Mouse (Mus musculus) thymus, postnatal 36 days (tissue): Measurements from ENCODE around the gene Scd2.
"Not testable (repeated sequence)": the region's sequence is repeated elsewhere in the genome, so short reads cannot be mapped to it uniquely, and the experiment has no call there.

Source experiments
- DNase-seq, 2 experiments: peaks; one replicate each; pipeline ENCODE4 v3.0.0; 2022; ENCODE audit warnings: mixed read lengths in 2 of 2

Scd2 gene

GRCm38 (mm10) chr19:44274452-44274851, 19.0 kb upstream of the Scd2 start:
- no peak for DNase-seq

- DNase-seq = no peak
These were observed 18.1 kb upstream of the Scd2 start for GRCm38 (mm10) chr19:44275418-44275817.

DNA sequence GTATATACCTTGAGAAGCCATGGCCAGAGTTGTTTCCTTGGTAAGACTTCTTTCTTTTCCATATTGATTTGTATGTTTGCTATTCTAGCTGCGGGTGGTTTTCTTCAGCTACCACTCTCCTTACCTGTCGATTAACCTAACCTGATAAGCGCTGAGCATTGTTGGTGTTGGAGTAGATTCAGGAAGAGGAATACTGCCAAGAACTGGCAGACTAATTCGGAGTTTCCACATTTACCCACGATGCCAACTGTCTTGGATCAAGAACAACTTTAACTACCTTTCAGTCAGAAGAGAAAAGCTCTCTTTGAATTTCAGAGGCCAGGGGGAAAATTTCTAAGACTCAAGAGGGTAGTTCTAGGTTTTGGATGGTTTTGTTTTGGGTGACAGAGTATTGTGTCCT, 16.6 kb upstream of the Scd2 start:
- DNase-seq = no peak

DNA sequence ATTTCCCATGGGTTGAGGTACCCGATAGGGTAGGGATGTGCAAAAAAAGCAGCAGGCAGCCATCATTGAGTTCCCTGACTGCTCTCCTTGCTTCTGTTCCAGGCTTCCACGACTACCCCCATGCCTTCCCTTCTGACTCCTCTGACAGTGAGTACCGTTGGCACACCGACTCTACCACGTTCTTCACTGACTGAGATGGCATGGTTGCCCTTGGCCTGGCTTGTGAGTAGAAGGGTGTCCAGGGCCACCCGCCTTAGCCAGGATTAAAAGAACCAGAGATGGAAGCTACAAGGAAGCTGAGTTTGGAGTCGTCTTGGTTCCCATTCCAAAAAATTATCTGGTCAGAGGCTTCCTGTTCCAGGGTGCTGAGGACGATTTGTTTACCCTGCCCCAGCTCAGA, 15.5 kb upstream of the Scd2 start:
- DNase-seq = no peak

DNA sequence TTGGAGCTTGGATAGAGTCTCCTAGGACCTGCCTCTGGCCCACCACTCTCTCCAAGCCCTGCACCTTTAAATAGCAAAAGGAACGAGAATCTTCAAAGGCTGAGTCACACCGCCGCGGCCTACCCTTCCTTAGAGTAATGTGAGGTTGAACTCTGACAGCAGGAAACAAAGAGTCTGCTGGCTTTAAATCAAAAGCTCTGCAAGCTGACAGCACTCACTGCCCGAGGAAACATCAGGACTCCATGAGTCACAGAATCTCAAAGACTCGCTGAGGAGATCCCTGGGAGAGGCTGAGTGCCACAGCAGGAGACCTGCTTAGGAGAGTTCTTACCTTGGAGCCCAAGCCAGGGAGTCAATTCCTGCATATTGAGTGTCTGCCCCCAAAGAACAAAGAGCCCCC, 12.7 kb upstream of the Scd2 start:
- peak; percentile 69 to 72 for DNase-seq

DNA sequence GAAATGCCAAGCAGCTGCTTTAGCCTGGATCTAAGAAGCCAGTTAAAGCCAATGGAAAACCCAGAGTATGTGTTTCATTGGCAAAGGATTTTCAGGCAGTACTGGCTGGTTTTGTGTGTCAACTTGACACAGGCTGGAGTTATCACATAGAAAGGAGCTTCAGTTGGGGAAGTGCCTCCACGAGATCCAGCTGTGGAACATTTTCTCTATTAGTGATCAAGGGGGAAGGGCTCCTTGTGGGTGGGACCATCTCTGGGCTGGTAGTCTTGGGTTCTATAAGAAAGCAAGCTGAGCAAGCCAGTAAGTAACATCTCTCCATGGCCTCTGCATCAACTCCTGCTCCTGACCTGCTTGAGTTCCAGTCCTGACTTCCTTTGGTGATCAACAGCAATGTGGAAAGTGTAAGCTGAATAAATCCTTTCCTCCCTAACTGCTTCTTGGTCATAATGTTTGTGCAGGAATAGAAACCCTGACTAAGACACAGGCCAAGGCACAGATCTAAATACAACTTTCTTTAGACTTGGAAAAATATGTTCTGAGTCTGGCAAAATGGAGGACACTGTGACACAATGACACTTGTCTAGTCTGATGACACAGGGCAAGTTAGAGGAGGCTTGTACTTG, 11.5 kb upstream of the Scd2 start:
- not testable (repeated sequence) for DNase-seq

GRCm38 (mm10) chr19:44282534-44283156, 10.8 kb upstream of the Scd2 start:
- DNase-seq = peak; percentile 65 to 71

- DNase-seq = peak in 1 of 2 experiments; percentile 28
These were observed 10.1 kb upstream of the Scd2 start for GRCm38 (mm10) chr19:44283157-44284024.

DNA sequence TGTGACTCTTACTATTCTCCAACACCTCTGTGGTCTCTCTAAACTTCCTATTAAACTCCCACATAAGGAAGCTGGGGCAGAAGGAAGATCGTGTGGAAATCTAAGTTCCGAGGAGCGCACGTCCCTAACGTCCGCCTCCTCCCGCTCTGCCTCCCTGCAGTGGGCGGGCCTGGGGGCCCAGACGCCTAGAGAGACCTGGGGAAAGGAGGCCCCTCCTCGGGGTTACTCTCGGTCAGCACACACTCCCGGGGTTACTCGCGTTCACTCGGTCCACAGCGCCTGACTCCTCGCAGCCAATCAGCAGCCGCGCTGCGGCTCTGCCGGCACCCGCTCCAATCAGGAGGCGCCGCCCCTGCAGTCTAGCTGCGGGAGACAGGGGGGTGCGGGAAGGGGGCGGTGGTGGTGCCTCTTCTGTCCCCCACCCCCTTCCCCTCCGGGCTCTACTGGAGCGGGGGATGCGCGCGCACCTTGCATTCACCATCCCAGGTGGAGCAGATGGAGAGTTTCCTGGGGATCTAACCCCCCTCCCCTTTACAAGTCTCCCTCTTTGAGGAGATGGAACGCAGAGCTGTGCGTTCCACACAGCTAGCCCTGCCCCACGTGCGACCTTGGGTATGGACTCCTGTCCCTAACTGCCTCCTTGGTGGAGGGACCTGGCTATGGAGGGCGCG, 9.3 kb upstream of the Scd2 start:
- DNase-seq = peak; percentile 92 to 98

GRCm38 (mm10) chr19:44284723-44285122, 8.8 kb upstream of the Scd2 start:
- no peak for DNase-seq

- no peak for DNase-seq
These were observed 7.9 kb upstream of the Scd2 start for GRCm38 (mm10) chr19:44285554-44285953.

DNA sequence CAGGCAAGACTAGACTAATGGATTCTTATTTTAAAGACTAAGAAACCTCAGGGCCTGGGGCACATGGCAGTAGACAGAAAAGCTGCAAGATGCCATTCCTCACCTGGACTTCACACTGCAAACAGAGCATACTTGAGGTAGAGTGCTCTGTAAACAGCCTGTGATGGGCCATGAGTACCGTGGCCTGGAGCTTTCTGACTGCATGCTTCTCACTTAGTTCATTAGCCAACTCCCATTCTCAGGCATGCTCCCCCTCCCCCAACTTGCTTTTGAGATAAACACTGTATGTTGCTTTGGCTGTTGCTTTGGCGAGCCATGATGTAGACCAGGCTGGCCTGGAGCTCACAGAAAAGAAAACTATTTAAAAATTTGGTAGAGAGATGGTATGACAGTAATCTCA, 7.4 kb upstream of the Scd2 start:
- DNase-seq = no peak

DNA sequence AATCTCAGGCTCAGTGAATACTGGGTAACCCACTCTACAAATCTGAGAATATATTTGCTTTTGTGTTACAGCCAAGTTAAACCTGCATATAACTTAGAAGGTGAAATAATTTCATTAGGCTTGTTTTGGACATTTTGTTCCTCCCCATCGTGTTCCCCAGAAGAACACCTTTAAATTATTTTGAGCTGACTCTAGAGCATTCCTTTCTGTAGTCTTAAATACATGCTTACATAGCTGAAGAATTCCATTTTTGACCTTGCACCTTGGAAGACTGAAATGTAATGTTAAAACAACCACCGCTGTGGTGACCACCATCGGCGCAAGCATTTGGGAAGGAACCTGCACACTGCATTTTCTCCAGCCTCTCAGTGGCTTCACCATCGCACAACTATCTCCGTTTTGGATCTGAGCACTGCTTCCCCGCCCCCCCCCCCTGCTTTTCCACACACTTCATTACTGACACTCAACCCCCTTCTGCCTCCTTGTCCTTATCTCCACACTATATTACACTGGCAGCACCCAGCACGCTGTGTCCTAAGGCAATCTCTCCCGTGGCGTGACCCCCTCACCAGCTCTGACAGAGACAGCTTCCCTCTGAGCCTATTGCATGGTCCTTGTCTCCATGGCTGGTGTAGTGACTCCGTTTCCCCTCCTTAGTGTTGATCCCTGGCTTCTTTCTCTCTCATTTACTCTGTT, 5.9 kb upstream of the Scd2 start:
- DNase-seq = no peak

- no peak for DNase-seq
These were observed 1.4 kb upstream of the Scd2 start for GRCm38 (mm10) chr19:44292083-44292482.

DNA sequence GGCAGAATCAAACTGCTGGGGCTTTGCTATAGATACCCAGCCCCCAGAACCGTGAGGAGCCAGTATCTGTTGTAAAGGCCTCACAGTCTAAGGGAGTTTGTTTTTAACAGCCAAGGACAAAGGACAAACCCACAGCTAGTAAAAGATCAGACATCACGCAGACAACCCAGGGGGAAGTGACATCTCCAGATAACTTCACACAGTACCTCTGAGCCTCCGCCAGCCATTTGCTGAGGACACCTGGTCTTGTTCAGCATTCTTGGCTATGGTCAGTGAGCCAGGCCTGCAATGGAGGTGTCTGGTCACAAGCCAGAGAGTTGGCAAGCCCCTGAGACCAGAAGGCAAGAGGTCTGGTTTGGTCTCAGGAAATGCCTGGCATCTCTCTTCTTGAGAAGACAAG, 991 bp upstream of the Scd2 start:
- no peak for DNase-seq

DNA sequence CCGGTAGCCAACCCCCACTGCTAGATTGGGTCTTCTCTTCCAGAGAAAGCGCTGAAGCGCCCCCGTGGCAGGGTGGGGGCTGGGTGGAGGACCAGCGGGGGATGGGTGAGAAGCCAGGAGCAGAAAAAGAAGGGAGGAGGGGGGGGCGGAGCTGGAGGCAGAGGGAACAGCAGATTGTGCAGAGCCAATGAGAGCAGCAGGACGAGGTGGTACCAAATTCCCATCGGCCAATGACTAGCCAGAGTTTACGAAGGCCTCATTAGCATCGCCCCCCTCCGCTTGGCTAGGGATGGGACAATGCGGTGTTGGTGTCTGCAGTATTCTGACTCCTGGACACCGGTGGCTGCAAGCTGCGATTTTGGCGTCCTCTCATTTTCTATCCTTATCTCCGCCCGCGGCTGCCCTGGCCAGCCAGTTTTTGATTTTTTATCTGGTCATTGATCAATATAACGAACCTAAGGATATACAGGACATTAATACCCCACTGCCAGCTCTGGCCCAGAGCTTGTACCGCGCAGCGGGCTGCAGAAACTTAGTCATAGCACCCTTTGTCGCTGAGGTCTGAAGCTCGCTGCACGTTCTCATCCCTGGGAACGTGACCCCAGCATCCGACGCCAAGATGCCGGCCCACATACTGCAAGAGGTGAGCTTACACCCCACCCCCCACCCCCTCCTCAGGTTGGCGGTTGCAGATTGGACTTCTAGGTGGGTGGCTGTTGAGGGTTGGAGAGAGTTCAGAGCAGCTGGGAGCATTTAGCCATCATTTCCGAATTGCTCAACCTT, 486 bp downstream of the Scd2 start:
- peak; percentile 82 to 85 for DNase-seq

GRCm38 (mm10) chr19:44294588-44295041, 1.1 kb downstream of the Scd2 start:
- peak; percentile 92 to 94 for DNase-seq

DNA sequence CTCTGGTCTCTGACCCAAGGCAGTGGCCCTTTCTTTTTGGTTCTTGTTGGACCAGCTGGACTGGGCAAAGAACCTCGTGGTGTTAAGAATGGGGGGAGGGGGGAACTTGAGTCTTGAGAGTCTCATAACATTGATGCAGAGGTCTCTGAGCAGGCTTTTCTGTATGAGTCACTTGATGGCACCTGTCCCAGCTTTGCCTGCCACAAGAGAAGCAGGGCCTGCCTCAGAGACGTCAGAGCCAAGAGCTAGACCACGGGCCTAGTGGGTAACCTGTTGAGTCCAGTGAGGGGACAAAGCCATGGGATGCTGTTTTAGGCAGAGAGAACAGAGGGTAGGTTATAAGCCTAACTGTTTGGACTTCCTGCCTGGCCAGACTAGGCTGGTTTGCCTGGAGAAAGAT, 1.8 kb downstream of the Scd2 start:
- peak in 1 of 2 experiments; percentile 34 for DNase-seq

- peak; percentile 91 to 92 for DNase-seq
These were observed 2.3 kb downstream of the Scd2 start for GRCm38 (mm10) chr19:44295741-44296140.

DNA sequence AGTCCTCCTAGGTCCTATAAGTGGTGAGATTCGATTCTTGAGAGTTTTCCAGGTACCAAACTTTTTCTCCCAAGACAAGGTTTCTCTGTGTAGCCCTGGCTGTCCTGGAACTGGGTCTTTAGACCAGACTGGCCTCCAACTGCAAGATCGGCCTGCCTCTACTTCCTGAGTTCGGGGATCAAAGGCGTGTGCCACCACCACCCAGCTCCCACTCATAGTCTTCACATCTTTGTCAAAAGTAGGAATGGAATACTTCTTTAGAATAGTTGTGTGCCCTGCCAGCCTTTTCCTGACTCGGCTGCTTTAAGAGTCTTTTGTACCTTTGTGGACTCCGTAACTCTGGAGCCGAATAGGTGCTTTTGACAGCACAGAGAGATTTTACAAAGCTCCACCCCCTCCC, 2.7 kb downstream of the Scd2 start:
- DNase-seq = peak; percentile 45 to 54

GRCm38 (mm10) chr19:44297068-44297760, 3.7 kb downstream of the Scd2 start:
- DNase-seq = no peak
